Mouse (Mus musculus): ENCODE measurements at regions not wholly inside any gene's neighbourhood (a gene's known extent, or its start where the extent isn't known, plus 50 kb on each side); places are given as distances from the start of the nearest gene placed in this dataset.

GRCm38 (mm10) chr6:112097699-112098098, 175.9 kb upstream of the Lmcd1 start:
- TF ChIP-seq POLR2A (IDR thresholded peaks at IDR 0.05; ENCODE audit: borderline replicate concordance, control insufficient read depth, low read depth, low read length) = no peak
- TF ChIP-seq CTCF (IDR thresholded peaks at IDR 0.05; ENCODE audit: control insufficient read depth, insufficient read depth, low read length) = no peak
